Mouse (Mus musculus) c-Kit-positive CD71-negative TER-119-negative erythroid progenitor cells, embryonic 14.5 days (primary cell): Measurements from ENCODE around the gene Lbp.

Experiments
- DNase-seq: peaks from one replicate; pipeline ENCODE4 v3.0.0-alpha.2; 2013; ENCODE audit warnings: low read depth

The Lbp gene

DNA sequence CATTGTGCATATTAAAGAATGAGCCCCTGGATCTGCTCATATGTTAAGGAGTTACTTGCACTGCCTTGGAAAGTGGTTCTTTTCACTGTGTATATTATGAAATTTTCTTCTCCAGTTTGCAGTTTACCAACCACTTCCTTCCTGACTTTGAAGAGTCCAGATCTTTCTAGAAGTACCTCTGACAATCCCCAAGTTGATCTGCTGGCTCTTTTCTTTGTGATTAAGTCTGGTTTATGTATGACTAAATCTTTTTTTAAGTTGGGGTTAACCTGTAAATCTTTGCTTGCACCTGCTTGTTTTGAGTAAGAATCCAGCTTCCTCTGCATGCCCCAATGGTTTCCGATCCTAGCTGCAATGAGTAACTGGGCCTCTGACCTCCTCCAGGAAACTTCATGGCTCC lies 6.8 kb downstream of the Lbp start:
- no peak for DNase-seq

DNA sequence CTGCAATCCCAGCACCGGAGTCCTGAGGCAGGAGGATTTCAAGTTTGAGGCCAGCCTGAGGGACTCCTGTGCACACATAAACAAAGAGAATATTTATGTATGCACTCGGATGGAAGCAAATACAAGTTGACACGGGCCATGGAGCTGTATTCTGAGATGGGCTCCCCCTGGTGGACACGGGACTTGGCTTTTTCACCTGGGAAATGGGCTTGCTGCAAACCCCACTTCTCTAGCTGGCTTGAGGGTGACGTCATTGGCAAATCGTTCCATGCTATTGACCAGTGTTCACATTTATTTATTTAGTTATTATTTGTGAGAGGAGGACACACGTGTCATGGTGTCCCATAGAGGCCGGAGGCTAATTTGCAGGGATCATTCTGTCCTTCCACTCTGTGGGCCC lies 10.1 kb downstream of the Lbp start:
- no peak for DNase-seq

DNA sequence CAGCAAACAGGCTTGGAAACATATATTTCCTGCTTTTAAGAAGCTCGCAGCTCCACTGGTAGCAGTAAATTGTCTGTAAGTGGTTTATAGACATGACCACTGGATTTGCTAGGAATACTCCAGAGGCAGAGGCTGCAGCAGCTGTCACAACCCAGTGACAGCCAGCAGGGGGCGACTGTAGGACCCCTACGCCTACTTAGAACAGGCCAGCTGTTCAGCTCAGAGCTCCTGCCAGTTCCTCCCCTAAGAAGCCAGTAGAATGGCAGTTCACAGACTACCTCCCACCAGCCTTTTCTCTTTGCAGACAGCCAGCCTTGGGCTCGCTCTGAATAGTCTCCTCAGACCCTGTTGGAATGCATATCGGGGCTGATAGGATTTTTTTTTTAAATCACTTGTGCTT lies 10.7 kb downstream of the Lbp start:
- DNase-seq: peak; percentile 48

DNA sequence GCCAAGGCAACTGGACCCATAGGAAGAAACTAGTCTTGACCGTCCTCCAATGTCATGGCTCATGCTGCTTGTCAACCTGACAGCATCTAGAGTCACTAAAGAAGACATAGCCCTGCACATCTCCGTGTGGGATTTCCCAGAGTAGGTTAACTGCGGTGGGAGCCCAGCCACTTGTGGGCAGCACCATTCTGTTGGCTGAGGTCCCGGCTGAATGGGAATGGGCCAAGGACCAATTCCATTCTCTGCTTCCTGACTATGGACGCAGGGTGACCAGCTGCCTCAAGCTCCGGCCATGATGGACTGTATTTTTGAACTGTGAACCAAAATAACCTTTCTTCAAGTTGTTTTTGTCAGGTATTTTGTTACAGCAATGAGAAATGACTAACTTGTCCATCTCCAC lies 15.3 kb downstream of the Lbp start:
- no peak for DNase-seq

DNA sequence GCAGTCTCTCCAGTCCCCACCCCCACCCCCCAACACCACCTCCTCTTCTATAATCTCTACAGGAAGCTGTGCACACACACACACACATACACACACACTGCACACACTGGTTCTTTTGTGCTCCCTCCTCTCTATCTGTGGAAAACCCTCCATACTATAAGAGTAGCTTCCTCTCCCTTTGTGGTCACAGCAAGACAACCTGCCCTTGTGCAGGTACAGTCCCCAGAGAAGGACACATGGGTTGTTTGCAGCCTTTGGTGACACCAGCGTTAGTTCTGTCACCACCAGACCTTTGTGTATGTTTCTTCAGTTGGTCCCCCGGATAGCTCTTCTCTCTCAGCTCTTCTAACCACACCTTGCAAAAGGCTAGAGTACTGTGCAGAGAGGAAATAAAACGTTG lies 16.6 kb downstream of the Lbp start:
- DNase-seq: no peak

DNA sequence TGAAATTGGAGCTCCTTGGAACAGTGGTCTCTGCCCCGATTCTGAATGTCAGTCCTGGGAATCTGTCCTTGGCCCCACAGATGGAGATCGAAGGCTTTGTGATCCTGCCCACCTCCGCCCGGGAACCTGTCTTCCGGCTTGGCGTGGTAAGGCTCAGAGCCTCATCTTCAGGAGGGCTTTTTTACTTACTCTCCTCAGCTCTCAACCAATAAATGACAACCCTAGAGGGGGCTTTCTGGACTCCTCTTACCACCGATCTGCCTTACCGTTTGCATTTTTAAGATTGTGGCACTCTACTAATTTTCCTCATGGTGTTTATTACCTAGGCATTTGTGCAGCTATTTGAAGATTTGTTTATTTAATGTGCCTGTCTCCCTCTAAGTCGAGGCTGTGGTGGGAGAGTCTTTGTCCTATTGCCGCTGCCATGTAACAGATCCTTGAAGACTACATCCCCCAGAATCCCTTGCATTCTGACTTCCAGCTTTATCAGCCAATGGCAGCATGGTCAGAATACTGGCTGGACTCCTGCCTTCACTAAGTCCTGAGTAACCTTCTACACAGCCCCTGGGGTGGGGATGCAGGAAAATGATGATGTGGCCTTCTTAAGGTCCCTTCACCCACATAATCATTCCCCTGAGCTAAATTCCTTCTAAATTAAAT lies 18.4 kb downstream of the Lbp start:
- no peak for DNase-seq

DNA sequence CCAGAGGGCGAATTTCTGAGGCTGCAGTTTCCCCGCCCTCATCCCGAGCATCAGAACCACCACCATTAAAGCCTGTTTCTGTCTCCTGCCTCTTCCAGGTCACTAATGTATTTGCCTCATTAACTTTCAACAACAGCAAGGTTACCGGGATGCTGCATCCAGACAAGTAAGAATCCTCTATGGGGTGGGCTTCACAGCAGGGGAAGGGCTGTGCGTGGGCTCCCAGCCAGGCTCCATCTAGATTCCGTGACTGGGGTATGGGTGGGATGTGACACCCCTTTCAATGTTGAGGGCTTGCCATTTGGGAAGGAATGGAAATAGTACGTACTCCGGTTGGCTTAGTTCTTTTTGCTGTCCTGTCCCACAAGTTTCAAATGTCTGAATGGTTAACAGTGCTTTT lies 19.3 kb downstream of the Lbp start:
- no peak for DNase-seq

DNA sequence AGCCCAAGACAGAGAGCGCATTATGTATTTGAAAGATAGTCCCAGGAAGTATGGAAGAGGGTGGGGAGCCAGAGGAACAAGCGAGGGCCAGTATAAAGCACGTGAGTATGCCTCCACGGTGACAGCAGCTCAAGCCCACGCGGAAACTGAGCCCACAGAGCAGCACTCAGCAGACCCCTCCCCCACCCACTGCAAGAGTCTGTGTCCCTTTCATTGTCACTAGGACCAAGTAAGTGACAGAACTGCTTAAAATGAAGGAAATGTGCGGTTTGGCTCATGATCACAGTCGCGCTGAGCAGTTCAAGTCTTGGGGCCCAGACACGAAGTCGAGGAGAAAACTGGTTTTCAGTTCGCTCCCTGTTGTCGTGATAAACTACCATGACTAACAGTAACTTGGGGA lies 28.1 kb downstream of the Lbp start:
- DNase-seq: no peak

DNA sequence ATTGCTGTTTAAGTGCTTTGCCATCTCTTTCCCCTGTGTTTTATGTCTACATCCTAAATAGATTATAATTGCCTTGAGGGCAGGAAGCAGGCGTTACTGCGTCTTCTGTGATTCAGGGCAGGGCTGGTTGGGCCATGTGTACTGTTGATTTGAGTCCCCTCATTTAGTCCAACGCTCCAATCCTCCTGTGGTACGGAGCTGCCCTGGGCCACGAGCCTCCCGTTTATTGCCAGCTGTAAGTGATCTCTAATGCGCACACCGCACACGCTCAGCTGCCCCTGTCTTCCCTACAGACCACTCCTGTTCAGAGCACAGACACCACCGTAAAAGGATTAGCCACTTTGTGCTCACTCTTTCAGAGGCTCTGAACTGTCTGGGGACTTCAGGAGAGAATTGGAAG lies 31.4 kb downstream of the Lbp start:
- no peak for DNase-seq

DNA sequence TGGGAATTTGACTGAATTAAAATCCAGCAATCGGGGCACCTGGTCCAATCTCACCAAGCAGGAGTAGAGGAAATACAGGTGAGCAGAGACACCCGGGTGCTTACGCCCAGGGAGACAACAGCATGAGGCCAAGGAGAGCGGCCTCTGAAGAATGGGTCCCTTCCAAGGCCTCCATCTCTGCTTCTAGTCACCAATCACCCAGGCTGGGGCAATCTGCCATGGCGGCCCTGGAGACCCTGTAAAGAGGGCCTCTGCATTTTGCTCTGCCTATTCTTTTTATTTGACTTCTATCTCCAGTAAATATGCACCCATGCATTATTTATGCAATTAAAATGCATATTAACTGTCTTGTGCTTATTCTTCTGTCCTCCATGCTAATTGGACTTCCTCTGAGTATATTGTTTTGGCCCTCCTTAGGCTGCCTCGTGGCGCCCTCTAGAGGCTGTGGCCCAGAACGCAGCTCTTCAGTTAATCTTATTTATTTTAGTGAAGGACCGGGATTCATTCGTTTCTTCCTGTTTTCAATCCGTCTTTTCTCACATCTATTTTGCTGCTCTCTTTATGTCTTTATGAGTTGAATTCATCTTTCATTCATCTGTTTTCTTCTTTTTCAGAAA lies 33.8 kb downstream of the Lbp start:
- peak; percentile 63 for DNase-seq

DNA sequence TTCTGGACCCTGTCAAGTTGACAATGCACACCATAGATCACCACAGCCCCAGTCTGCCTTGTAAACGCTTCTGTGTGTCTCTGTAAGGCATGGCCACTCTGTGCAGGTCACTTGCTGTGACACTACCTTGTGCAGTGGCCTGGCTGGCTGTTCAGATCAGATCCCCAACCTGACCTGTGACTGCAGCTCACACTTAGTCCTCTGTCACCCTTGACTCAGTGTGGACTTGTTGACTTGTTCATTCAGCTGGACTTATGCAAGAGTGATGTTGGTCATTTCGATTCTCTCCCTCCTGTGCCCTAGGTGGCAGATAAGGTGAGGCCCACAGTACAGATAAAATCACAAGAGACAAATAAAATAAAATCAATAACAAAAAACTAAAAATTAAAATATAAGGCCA lies 35.0 kb downstream of the Lbp start:
- DNase-seq: no peak

DNA sequence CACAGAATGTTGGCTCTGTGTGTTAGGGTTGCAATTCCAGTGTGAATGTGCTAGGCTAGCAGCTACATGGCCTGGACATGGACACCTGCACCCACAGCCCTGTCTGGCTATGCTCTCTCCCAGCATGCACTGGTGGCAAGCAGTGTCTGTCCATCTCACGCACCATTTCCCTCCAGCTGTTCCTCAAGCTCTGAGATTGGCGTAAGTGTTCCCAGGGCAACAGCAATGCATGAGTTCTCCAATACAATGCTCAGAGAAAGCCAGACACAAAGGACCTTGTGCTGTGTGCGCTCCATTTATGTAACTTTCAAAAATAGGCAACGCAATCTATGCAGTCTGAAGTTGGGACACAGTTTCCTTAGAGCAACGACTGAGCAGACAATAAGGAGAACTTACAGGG lies 37.2 kb downstream of the Lbp start:
- DNase-seq: no peak

DNA sequence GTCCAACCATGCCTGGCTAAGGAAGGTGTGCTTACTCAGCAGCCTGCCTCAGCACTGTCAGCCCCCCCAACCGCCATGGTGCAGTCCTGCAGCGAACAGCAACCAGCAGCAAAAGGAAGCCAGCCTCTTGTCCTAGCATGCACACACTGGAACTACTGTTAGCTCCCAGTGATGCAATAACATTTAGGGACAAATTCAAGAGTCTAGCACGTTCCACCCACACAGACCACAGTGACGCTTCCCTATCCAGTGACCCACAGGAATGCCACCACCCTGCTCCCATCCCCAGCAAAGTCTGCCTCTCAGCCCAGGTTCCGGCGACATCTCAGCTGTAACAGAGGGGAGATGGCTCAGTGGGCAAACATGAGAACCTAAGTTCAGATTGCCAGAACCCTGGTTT lies 40.2 kb downstream of the Lbp start:
- DNase-seq: no peak

DNA sequence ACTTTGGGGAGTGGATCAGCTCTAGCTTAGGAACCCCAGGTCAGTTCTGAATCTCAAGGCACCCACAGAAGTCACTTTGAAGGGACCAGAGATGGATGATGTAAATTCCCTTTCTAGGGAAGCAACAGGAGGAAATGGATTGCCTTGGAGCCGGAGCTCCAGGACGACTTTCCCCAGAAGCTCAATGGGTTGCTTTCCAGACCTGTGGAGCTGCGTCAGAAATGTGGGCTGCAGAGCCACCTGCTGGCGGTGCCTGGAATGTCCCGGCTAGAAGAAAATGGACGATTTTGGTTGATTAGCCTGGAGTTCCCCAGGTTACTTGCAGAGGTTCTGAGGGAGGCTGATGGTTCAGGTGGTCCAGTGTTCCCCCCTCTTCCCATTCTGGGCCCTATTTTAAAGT lies 41.6 kb downstream of the Lbp start:
- DNase-seq: peak; percentile 50

DNA sequence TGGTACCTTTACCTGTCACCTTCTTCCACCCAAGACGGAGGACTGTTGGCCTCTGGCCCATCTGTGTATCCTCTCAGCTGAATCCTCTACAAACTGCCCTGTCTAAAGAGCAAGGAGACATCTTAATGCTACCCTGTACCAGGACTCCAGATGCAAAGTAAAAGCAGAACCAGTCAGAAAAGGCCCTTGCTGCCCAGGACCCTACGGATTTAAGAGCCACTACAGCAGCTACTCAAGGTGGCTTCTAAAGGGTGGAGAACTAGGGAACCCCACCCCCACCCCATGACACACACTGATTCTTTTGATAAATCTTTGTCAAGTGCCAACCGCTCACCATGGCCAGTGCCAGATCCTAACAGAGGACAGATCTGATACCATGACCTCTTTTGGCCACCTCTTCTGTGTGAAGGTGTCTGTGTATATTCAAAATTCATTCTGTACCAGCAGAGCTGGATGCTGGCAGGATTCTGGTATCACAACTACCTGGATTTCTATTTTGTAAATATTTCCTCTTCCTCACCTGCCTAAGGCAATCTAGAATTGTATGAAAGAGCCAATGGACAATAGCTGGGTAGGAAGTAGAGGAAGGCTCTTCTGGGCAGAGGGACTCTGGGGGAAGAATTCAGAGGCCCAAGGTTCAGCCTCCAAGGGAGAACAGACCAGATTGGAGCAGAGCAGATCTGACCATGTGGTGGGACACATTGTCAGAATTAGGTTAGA lies 46.7 kb downstream of the Lbp start:
- DNase-seq: no peak

DNA sequence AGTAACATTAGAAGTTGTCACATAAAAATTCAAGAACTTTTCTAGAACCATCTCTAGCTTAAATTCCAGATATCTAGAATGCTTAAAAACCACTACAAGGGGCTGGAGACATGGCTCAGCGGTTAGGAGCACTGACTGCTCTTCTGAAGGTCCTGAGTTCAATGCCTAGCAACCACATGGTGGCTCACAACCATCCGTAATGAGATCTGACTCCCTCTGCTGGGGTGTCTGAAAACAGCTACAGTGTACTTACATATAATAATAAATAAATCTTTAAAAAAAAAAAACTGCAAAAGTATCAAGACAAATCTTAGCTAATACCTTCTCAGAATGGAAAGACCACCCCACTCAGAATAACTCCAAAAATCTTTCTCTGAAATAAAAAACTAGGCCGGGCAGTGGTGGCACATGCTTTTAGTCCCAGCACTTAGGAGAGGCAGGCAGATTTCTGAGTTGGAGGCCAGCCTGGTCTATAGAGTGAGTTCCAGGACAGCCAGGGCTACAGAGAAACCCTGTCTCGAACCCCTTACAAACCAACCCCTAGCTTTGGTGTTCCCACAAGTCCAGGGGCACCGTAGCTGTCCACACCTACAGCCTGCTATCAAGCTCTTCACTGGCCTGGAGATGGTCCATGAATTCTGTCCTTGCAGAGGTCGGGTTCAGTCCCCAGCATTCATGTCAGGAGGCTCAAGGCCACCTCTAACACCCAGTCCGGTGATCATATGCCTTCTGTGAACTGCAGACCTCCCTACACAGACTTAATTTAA lies 48.2 kb downstream of the Lbp start:
- no peak for DNase-seq

DNA sequence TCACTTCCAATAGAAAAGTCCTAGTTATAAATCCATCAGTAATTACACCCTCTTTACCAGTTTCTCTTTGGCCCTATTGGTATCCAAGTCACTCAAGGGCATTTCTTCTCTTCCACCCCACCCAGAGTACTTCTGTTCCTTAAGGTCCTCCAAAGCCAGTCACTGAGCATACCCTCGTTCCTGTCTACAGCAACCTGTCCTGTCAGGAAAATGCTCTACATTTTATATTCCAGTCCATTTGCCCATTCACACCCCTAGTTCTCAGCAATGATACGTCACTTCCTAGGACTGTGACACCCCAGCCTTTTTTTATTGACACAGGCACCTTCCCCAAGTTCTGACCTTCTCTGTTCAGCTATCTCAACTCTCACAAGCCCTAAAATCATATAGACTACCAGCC lies 48.9 kb downstream of the Lbp start:
- no peak for DNase-seq

DNA sequence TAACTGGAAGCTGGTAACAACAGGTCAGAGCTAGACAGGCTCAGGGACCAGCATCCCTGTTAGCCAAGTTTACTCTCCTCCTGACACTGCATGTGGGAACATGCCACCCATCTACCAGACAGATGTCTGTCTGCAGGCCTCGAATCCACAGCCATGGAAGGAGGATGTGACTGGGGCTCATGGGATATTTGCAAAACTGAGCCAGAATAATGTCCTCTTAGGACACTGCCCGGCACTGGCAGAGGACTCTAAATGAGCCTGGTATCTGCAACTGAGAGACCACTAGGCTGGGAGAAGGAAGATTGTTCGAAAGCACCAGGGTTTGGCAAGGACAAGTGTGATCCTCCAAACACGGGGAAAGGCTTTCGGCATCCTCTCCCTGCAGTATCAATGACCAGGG lies 49.8 kb downstream of the Lbp start:
- no peak for DNase-seq

DNA sequence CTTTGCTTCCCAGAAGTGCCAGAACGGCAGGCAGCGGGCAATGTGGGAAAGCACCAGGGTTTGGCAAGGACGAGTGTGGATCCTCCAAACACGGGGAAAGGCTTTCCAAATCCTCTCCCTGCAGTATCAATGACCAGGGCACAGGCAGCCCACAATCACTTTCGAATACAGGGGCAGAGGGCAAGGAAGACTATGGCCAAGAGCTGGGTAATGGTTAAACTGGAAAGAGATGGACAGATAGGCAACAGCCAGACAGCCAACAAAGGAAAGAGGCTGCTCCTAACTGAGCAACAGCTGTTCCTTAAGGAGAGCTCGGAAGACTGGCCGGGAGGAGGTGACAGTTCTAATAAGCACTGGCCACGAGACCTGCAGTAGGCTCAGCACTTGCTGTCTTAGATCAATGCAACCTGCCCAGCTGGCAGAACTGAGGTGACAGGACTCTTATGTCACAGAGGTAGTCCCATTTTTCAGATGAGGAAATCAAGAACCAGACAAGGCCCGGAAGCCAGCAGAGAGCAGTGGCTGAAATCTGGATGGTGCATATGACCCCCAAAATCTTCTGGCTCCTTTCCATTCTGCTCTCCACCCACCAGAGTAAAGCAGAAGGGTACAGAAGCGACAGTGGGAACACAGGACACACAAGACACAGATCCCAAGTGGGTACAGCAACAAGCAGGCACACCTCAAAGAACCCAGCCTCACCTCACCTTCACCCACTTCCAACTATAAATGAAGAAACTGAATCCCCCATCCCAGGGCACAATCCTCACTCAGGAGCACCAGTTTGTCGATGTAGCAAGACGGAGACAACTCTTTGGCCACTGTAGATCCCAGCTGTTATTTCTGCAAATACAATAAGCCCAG lies 53.7 kb downstream of the Lbp start:
- DNase-seq: no peak

DNA sequence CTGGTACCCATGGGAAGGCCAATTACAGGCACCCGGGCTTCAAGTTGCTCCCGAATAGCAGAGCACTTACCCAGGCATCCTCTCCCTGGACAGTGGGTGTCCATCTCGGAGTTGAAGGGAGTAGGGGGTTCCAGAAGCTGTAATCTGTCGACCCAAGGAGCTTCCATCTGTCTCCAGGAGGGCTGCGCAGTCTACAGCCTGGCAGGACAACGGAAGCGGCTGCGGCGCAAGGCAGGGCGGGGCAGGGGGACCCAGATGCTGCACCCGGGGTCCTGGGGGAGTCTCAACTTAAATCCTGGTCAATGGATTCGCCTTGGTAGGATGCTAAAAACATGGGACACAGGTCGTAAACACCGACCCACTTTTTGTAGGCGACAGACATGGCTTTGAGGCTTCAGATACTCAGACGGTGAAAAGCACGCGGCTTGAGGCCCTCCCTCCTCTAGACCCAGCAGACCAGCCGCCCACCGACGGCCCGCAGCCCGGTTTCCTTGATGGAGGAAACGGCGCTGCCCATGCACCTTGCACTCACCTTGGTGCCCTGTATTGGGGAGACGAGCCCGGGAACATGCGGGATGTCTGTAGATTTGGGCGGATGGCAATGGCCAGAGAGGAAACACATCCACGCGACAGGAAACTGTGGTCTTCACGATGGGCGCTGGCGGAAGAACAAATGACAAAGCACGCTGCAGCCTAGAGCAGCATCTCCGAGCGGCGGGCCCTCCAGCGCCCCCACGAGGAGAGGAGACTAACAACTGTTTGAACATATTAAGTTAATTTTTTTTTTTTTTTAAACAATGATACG lies 54.8 kb downstream of the Lbp start:
- peak; percentile 76 for DNase-seq

DNA sequence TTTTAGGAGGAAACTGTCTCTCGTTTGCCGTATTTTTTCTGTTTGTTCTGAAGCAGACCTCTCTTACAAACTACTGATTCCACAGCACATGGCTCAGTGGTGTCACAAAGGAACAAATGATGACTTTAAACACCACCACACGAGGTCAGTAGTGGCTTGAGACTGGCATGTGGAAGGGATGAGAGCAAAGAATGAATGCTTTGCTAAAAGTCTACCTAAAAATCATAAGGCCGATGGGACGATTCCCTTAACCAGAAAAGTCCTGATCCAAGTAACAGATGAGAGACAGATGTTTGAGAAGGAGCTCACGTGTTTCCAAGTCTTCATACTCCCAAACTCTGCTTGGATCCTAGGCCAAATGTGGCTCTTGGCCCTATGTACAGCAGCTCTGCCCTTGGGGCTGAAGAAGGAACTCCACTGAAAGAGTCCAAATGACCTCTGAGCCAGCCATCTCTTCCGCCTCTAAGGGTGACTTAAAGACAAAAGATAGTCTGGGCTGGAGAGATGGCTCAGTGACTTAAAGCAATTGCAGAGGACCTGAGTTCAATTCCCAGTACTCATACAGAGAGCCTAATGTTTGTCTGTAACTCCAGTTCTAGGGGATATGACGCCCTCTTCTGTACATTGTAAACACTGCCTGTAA lies 55.5 kb downstream of the Lbp start:
- DNase-seq: no peak
